Mouse (Mus musculus): ENCODE measurements around the gene Man1a2. TPM values are rescaled to one million over a fixed set of nuclear protein-coding genes. Genes with fewer than 3 reads are reported as not detected.

Man1a2 gene
- polyA plus RNA-seq, 1 experiment from 2014 or later: 91.1 TPM

- Histone ChIP-seq H3K9ac (no peak overlapping the region), H3K27me3 (replicated peaks) (no peaks in the 10 kb centered on the region), H3K36me3 (no peaks in the 10 kb centered on the region), H3K9me3 (replicated peaks) (no peaks in the 10 kb centered on the region), H3K27ac (ENCODE audit: poor library complexity, severe bottlenecking) (no peak overlapping the region), H3K4me3 (no peak overlapping the region), H3K4me1 (replicated peaks) (no peaks in the 10 kb centered on the region), H3K4me2 (no peak overlapping the region)
- ATAC-seq (ENCODE audit: insufficient number of reproducible peaks, low FRiP score): no peak
Observed at GRCm38 (mm10) chr3:100533429-100533828, 151.9 kb downstream of the Man1a2 start.

GRCm38 (mm10) chr3:100530919-100531318 lies 154.4 kb downstream of the Man1a2 start:
- no peaks in the 10 kb centered on the region for H3K36me3 ChIP-seq
- 86% methylated on average over 5 of the region's 5 CpGs for WGBS
- H3K4me2 ChIP-seq: no peak overlapping the region
- H3K4me1 ChIP-seq (replicated peaks): no peaks in the 10 kb centered on the region
- no peak overlapping the region for H3K9ac ChIP-seq
- no peak overlapping the region for H3K27ac ChIP-seq (ENCODE audit: poor library complexity, severe bottlenecking)
- ATAC-seq (ENCODE audit: insufficient number of reproducible peaks, low FRiP score): no peak
- no peaks in the 10 kb centered on the region for H3K9me3 ChIP-seq (replicated peaks)
- no peak overlapping the region for H3K4me3 ChIP-seq
- H3K27me3 ChIP-seq (replicated peaks): no peaks in the 10 kb centered on the region

- WGBS: 83% methylated on average over 7 of the region's 7 CpGs
- ATAC-seq (ENCODE audit: insufficient number of reproducible peaks, low FRiP score): no peak
- Histone ChIP-seq H3K4me1 (replicated peaks) (no peaks in the 10 kb centered on the region), H3K9me3 (replicated peaks) (no peaks in the 10 kb centered on the region), H3K36me3 (no peaks in the 10 kb centered on the region), H3K4me3 (no peak overlapping the region), H3K27me3 (replicated peaks) (no peaks in the 10 kb centered on the region), H3K9ac (no peak overlapping the region), H3K27ac (ENCODE audit: poor library complexity, severe bottlenecking) (no peak overlapping the region), H3K4me2 (no peak overlapping the region)
Observed at GRCm38 (mm10) chr3:100530244-100530788, 155.0 kb downstream of the Man1a2 start.

DNA sequence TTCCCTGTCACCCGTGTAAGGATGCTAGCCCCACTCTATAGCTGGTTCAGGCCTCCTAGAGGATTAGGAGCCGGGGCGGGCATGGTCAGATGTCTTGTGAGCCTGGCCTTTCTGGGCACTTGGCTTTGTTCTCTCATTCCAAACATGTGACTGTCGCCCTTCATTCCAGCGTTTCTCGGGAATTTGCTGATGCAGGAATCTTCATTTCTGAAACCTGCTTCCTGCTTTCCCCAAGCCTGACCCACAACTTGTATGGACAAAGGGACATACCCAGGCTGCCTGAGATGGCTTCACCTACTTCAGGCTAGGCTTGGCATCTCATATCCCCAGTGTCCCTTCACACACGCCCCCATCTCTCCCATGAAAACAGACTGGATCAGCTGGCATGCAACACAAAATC lies 162.6 kb downstream of the Man1a2 start:
- Histone ChIP-seq H3K4me3 (no peak overlapping the region), H3K27ac (ENCODE audit: poor library complexity, severe bottlenecking) (no peak overlapping the region), H3K36me3 (no peaks in the 10 kb centered on the region), H3K4me1 (replicated peaks) (no peaks in the 10 kb centered on the region), H3K9ac (no peak overlapping the region), H3K9me3 (replicated peaks) (no peaks in the 10 kb centered on the region), H3K27me3 (replicated peaks) (no peaks in the 10 kb centered on the region), H3K4me2 (no peak overlapping the region)
- 69% methylated on average over 7 of the region's 7 CpGs for WGBS
- no peak for ATAC-seq (ENCODE audit: insufficient number of reproducible peaks, low FRiP score)

GRCm38 (mm10) chr3:100521626-100522025 lies 163.7 kb downstream of the Man1a2 start:
- Histone ChIP-seq H3K4me1 (replicated peaks) (no peaks in the 10 kb centered on the region), H3K27me3 (replicated peaks) (no peaks in the 10 kb centered on the region), H3K4me2 (no peak overlapping the region), H3K9ac (no peak overlapping the region), H3K9me3 (replicated peaks) (no peaks in the 10 kb centered on the region), H3K36me3 (no peaks in the 10 kb centered on the region), H3K27ac (ENCODE audit: poor library complexity, severe bottlenecking) (no peak overlapping the region), H3K4me3 (no peak overlapping the region)
- 38% methylated on average over 1 of the region's 1 CpGs for WGBS
- ATAC-seq (ENCODE audit: insufficient number of reproducible peaks, low FRiP score): no peak

DNA sequence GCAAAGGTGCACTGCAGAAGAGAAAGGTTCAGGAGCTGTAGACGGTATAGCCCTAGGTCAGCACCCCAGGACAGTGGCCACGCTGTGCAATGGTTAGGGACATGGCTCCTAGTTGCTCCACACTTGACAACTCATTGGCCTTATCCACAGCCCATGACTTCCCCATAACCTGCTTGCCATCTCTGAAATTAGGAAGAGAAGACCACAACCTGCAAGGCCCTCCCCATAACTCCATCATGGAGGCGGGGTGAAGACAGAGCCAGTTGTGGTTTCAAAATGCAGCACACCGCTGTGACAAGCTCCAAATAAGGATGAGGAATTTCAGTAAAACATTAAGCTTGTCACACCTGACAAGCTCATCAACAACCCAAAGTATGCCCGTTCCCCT lies 169.6 kb downstream of the Man1a2 start:
- ATAC-seq (ENCODE audit: insufficient number of reproducible peaks, low FRiP score): no peak
- Histone ChIP-seq H3K9ac (no peak overlapping the region), H3K27me3 (replicated peaks) (no peaks in the 10 kb centered on the region), H3K27ac (ENCODE audit: poor library complexity, severe bottlenecking) (no peak overlapping the region), H3K4me3 (no peak overlapping the region), H3K4me2 (no peak overlapping the region), H3K4me1 (replicated peaks) (no peaks in the 10 kb centered on the region), H3K9me3 (replicated peaks) (no peaks in the 10 kb centered on the region), H3K36me3 (no peaks in the 10 kb centered on the region)
- WGBS: 82% methylated on average over 5 of the region's 5 CpGs

- Histone ChIP-seq H3K4me1 (replicated peaks) (no peaks in the 10 kb centered on the region), H3K9ac (no peak overlapping the region), H3K4me2 (no peak overlapping the region), H3K27ac (ENCODE audit: poor library complexity, severe bottlenecking) (no peak overlapping the region), H3K9me3 (replicated peaks) (no peaks in the 10 kb centered on the region), H3K27me3 (replicated peaks) (no peaks in the 10 kb centered on the region), H3K36me3 (no peaks in the 10 kb centered on the region), H3K4me3 (no peak overlapping the region)
- no peak for ATAC-seq (ENCODE audit: insufficient number of reproducible peaks, low FRiP score)
- 74% methylated on average over 8 of the region's 8 CpGs for WGBS
Observed at GRCm38 (mm10) chr3:100515093-100515753, 170.1 kb downstream of the Man1a2 start.

Other genes starting within 250 kb of the Man1a2 start
- gene Tent5c, start 196.2 kb downstream of the Man1a2 start, polyA plus RNA-seq (2016; fragmentation: Nextera tagmentation; extraction: Ambion mirVana): 24.8 and 27.8 TPM in 2 replicates
- gene Vtcn1, start 140.0 kb upstream of the Man1a2 start, polyA plus RNA-seq (2016; fragmentation: Nextera tagmentation; extraction: Ambion mirVana): 0.06 and 0.17 TPM in 2 replicates
- gene Trim45, start 236.7 kb upstream of the Man1a2 start, polyA plus RNA-seq (2016; fragmentation: Nextera tagmentation; extraction: Ambion mirVana): 4.7 and 4.9 TPM in 2 replicates